Mouse (Mus musculus) bone marrow macrophage, adult 2 months (primary cell): Measurements from ENCODE around the gene Tmem160.

Experiments
- CTCF ChIP-seq: IDR thresholded peaks from 2 replicates; pipeline ENCODE4 v1.5.1; 2012; ENCODE audit warnings: low read depth, mild to moderate bottlenecking, low read length, moderate library complexity
- POLR2A ChIP-seq: IDR thresholded peaks from 2 replicates; pipeline ENCODE4 v1.6.1; 2012; ENCODE audit warnings: mild to moderate bottlenecking, low read depth, low read length, borderline replicate concordance

GRCm38 (mm10) chr7:16504573-16505225, 52.1 kb downstream of the Tmem160 start:
- TF ChIP-seq CTCF (no peak), POLR2A (no peak)
